Comparison of ENCODE assay signal across 27 mouse cellular contexts in genomic region chr7:133576825-133577224, GRCm38 (mm10). TPM values are rescaled to one million over a fixed set of nuclear protein-coding genes. Genes with fewer than 3 reads are reported as not detected.
DNase-seq lines count a peak whose midpoint lies in the region; ATAC-seq and TF ChIP-seq lines count a peak whose summit lies in the region.
"Had no signal": no experiment of that assay in that cellular context is flagged by ENCODE, and none has a peak within 500 bp of the region (broad histone marks: within the 10 kb centered on the region; RNA-seq: fewer than 3 reads in every experiment).

No protein-coding gene starts in this region.

- TF ChIP-seq EP300 in ES-Bruce4 (IDR thresholded peaks at IDR 0.05; ENCODE audit: insufficient read depth, low read depth, low read length): peak; percentile 94

- H3K36me3 ChIP-seq in embryonic facial prominence, embryonic 11.5 days (replicated peaks; ENCODE audit: control insufficient read depth, insufficient read depth, low read depth, low read length): no peaks in the 10 kb centered on the region
- no peaks in the 10 kb centered on the region for H3K36me3 ChIP-seq in embryonic facial prominence, embryonic 10.5 days (replicated peaks)
- H3K36me3 ChIP-seq in kidney, postnatal 0 days (ENCODE audit: insufficient read depth, low read length): no peaks in the 10 kb centered on the region
- no peaks in the 10 kb centered on the region for H3K36me3 ChIP-seq in ES-Bruce4 (ENCODE audit: control insufficient read depth, insufficient read depth, low read length, poor library complexity, severe bottlenecking)
- no peaks in the 10 kb centered on the region for H3K36me3 ChIP-seq in embryonic facial prominence, embryonic 14.5 days (ENCODE audit: control insufficient read depth, insufficient read depth, low read length)
- H3K36me3 ChIP-seq in hindbrain, embryonic 12.5 days: no peaks in the 10 kb centered on the region
- H3K36me3 ChIP-seq: embryonic facial prominence, embryonic 12.5 days; forebrain, embryonic 12.5 days; heart, embryonic 15.5 days; limb, embryonic 12.5 days; midbrain, embryonic 13.5 days had no signal

- no peak overlapping the region for H3K9ac ChIP-seq in embryonic facial prominence, embryonic 11.5 days (replicated peaks; ENCODE audit: low read length)
- H3K9ac ChIP-seq in kidney, postnatal 0 days (ENCODE audit: low read depth, low read length): no peak overlapping the region
- H3K9ac ChIP-seq in ES-Bruce4 (ENCODE audit: low read depth, poor library complexity, severe bottlenecking): no peak overlapping the region
- no peak overlapping the region for H3K9ac ChIP-seq in embryonic facial prominence, embryonic 14.5 days (ENCODE audit: low read depth, low read length)
- no peak overlapping the region for H3K9ac ChIP-seq in hindbrain, embryonic 12.5 days
- H3K9ac ChIP-seq: embryonic facial prominence, embryonic 12.5 days; forebrain, embryonic 12.5 days; heart, embryonic 15.5 days; hindbrain, embryonic 14.5 days; limb, embryonic 12.5 days; liver, postnatal 0 days; midbrain, embryonic 13.5 days had no signal

- no peaks in the 10 kb centered on the region for H3K27me3 ChIP-seq in embryonic facial prominence, embryonic 11.5 days (ENCODE audit: control insufficient read depth, insufficient read depth, low read length)
- no peaks in the 10 kb centered on the region for H3K27me3 ChIP-seq in embryonic facial prominence, embryonic 10.5 days (replicated peaks; ENCODE audit: low read depth, poor library complexity, severe bottlenecking)
- H3K27me3 ChIP-seq in kidney, postnatal 0 days (ENCODE audit: insufficient read depth, low read length): no peaks in the 10 kb centered on the region
- H3K27me3 ChIP-seq in ES-Bruce4 (ENCODE audit: control insufficient read depth, insufficient read depth, low read length, poor library complexity, severe bottlenecking): no peaks in the 10 kb centered on the region
- no peaks in the 10 kb centered on the region for H3K27me3 ChIP-seq in embryonic facial prominence, embryonic 14.5 days (replicated peaks; ENCODE audit: control insufficient read depth, insufficient read depth, low read length)
- no peaks in the 10 kb centered on the region for H3K27me3 ChIP-seq in hindbrain, embryonic 12.5 days
- H3K27me3 ChIP-seq: embryonic facial prominence, embryonic 12.5 days; forebrain, embryonic 12.5 days; heart, embryonic 15.5 days; limb, embryonic 12.5 days; midbrain, embryonic 13.5 days had no signal

- H3K9me3 ChIP-seq in embryonic facial prominence, embryonic 11.5 days (replicated peaks; ENCODE audit: control insufficient read depth, low read length): no peaks in the 10 kb centered on the region
- no peaks in the 10 kb centered on the region for H3K9me3 ChIP-seq in embryonic facial prominence, embryonic 10.5 days
- no peaks in the 10 kb centered on the region for H3K9me3 ChIP-seq in kidney, postnatal 0 days (replicated peaks; ENCODE audit: low read length)
- H3K9me3 ChIP-seq in ES-Bruce4 (replicated peaks; ENCODE audit: control insufficient read depth, insufficient read depth, low read length, poor library complexity, severe bottlenecking): no peaks in the 10 kb centered on the region
- no peaks in the 10 kb centered on the region for H3K9me3 ChIP-seq in embryonic facial prominence, embryonic 14.5 days (ENCODE audit: control insufficient read depth, low read length)
- no peaks in the 10 kb centered on the region for H3K9me3 ChIP-seq in hindbrain, embryonic 12.5 days (replicated peaks)
- H3K9me3 ChIP-seq: embryonic facial prominence, embryonic 12.5 days; forebrain, embryonic 12.5 days; heart, embryonic 15.5 days; limb, embryonic 12.5 days; midbrain, embryonic 13.5 days had no signal

- H3K4me2 ChIP-seq in embryonic facial prominence, embryonic 11.5 days (ENCODE audit: low read depth, low read length): no peak overlapping the region
- H3K4me2 ChIP-seq in kidney, postnatal 0 days (ENCODE audit: low read length): no peak overlapping the region
- H3K4me2 ChIP-seq in embryonic facial prominence, embryonic 14.5 days (ENCODE audit: low read depth, low read length): no peak overlapping the region
- H3K4me2 ChIP-seq in hindbrain, embryonic 12.5 days (replicated peaks): no peak overlapping the region
- H3K4me2 ChIP-seq: embryonic facial prominence, embryonic 12.5 days; forebrain, embryonic 12.5 days; heart, embryonic 15.5 days; hindbrain, embryonic 14.5 days; limb, embryonic 12.5 days; liver, embryonic 11.5 days; midbrain, embryonic 13.5 days had no signal

- peak; percentile 15 for DNase-seq in embryonic facial prominence, embryonic 11.5 days (ENCODE audit: low spot score)
- no peak for DNase-seq in embryonic facial prominence, embryonic 10.5 days (ENCODE audit: low spot score)
- DNase-seq in kidney, postnatal 0 days (ENCODE audit: low spot score): peak; percentile 77
- no peak for DNase-seq in kidney, postnatal 36 days
- peak; percentile 7 for DNase-seq in embryonic facial prominence, embryonic 14.5 days (ENCODE audit: low spot score)
- no peak for DNase-seq in thymus, postnatal 4 days
- DNase-seq: adrenal gland, postnatal 36 days; cerebellum, adult 9-10 months; gastrocnemius, adult 2 months; heart, postnatal 36 days; layer of hippocampus, postnatal 36 days; liver, postnatal 0 days; lung, postnatal 10 days had no signal

- no peak overlapping the region for H3K27ac ChIP-seq in embryonic facial prominence, embryonic 11.5 days (replicated peaks; ENCODE audit: low read depth, low read length)
- no peak overlapping the region for H3K27ac ChIP-seq in embryonic facial prominence, embryonic 10.5 days (replicated peaks)
- no peak overlapping the region for H3K27ac ChIP-seq in kidney, postnatal 0 days
- no peak overlapping the region for H3K27ac ChIP-seq in ES-Bruce4 (ENCODE audit: insufficient read depth, low read length)
- no peak overlapping the region for H3K27ac ChIP-seq in embryonic facial prominence, embryonic 14.5 days (replicated peaks; ENCODE audit: low read depth, low read length)
- no peak overlapping the region for H3K27ac ChIP-seq in hindbrain, embryonic 12.5 days
- H3K27ac ChIP-seq: embryonic facial prominence, embryonic 12.5 days; forebrain, embryonic 12.5 days; gastrocnemius, adult 2 months; heart, embryonic 15.5 days; hindbrain, embryonic 14.5 days; limb, embryonic 12.5 days; midbrain, embryonic 13.5 days had no signal

- 34% methylated on average over 4 of the region's 4 CpGs for WGBS in embryonic facial prominence, embryonic 11.5 days
- WGBS in embryonic facial prominence, embryonic 10.5 days: 32% methylated on average over 4 of the region's 4 CpGs
- WGBS in kidney, postnatal 0 days: 9% methylated on average over 4 of the region's 4 CpGs
- WGBS in embryonic facial prominence, embryonic 14.5 days: 18% methylated on average over 4 of the region's 4 CpGs
- 41% methylated on average over 4 of the region's 4 CpGs for WGBS in hindbrain, embryonic 12.5 days

- ATAC-seq in embryonic facial prominence, embryonic 11.5 days (replicated peaks; ENCODE audit: insufficient number of reproducible peaks, low FRiP score, low TSS enrichment, low read depth): no peak
- ATAC-seq in kidney, postnatal 0 days (replicated peaks; ENCODE audit: low FRiP score, low read depth): peak; percentile 74
- ATAC-seq in embryonic facial prominence, embryonic 14.5 days (ENCODE audit: low read depth): peak; percentile 41; the same call in 1 of the 2 replicates
- ATAC-seq in hindbrain, embryonic 12.5 days (ENCODE audit: low FRiP score): no peak
- ATAC-seq: inflammation-experienced regulatory T-cells, adult 6 months; liver, postnatal 0 days; midbrain, embryonic 13.5 days had no signal

- no peak overlapping the region for H3K4me3 ChIP-seq in embryonic facial prominence, embryonic 11.5 days (ENCODE audit: low read depth, low read length)
- no peak overlapping the region for H3K4me3 ChIP-seq in embryonic facial prominence, embryonic 10.5 days
- no peak overlapping the region for H3K4me3 ChIP-seq in kidney, postnatal 0 days (replicated peaks; ENCODE audit: low read depth, low read length)
- no peak overlapping the region for H3K4me3 ChIP-seq in ES-Bruce4 (ENCODE audit: low read depth, low read length)
- H3K4me3 ChIP-seq in embryonic facial prominence, embryonic 14.5 days (ENCODE audit: low read depth, low read length): no peak overlapping the region
- no peak overlapping the region for H3K4me3 ChIP-seq in hindbrain, embryonic 12.5 days
- H3K4me3 ChIP-seq: embryonic facial prominence, embryonic 12.5 days; erythroblast, embryonic 14.5 days; forebrain, embryonic 12.5 days; gastrocnemius, adult 2 months; heart, embryonic 15.5 days; limb, embryonic 12.5 days; midbrain, embryonic 13.5 days had no signal

- no peaks in the 10 kb centered on the region for H3K4me1 ChIP-seq in embryonic facial prominence, embryonic 11.5 days (ENCODE audit: control insufficient read depth, insufficient read depth, low read length)
- peaks cover 12% of the 10 kb centered on the region for H3K4me1 ChIP-seq in embryonic facial prominence, embryonic 10.5 days
- H3K4me1 ChIP-seq in kidney, postnatal 0 days (replicated peaks; ENCODE audit: insufficient read depth, low read length): no peaks in the 10 kb centered on the region
- no peaks in the 10 kb centered on the region for H3K4me1 ChIP-seq in ES-Bruce4 (ENCODE audit: control insufficient read depth, insufficient read depth, low read length)
- H3K4me1 ChIP-seq in embryonic facial prominence, embryonic 14.5 days (ENCODE audit: control insufficient read depth, insufficient read depth, low read length): peaks cover 5% of the 10 kb centered on the region; the same call in 1 of the 2 replicates
- no peaks in the 10 kb centered on the region for H3K4me1 ChIP-seq in hindbrain, embryonic 12.5 days
- H3K4me1 ChIP-seq: embryonic facial prominence, embryonic 12.5 days; forebrain, embryonic 12.5 days; heart, embryonic 15.5 days; midbrain, embryonic 13.5 days had no signal

- no peak for TF ChIP-seq POLR2A in ES-Bruce4 (IDR thresholded peaks at IDR 0.05; ENCODE audit: insufficient read depth, low read length)

- no peak for TF ChIP-seq CTCF in kidney, postnatal 0 days (IDR thresholded peaks at IDR 0.05; ENCODE audit: low read depth)
- TF ChIP-seq CTCF in ES-Bruce4 (IDR thresholded peaks at IDR 0.05; ENCODE audit: low read depth, low read length): no peak

RNA-seq across cellular contexts. Expression of gene Tex36, which starts 25.1 kb away (rescaled TPM):
- polyA plus RNA-seq in embryonic facial prominence, embryonic 11.5 days (2014; fragmentation: Nextera tagmentation; extraction: Ambion mirVana): not detected in 2 replicates
- polyA plus RNA-seq in embryonic facial prominence, embryonic 10.5 days (2016; fragmentation: Nextera tagmentation; extraction: Ambion mirVana): not detected in 2 replicates
- 0.32 TPM in 1 of 2 replicates, not detected in the other for polyA plus RNA-seq in kidney, postnatal 0 days (2015; fragmentation: Nextera tagmentation; extraction: Ambion mirVana)
- not detected in 2 replicates for polyA plus RNA-seq in ES-Bruce4 (2011; ENCODE audit: insufficient read depth, insufficient read length, low read depth, missing spikeins)
- not detected in 2 replicates for polyA plus RNA-seq in embryonic facial prominence, embryonic 14.5 days (2014; fragmentation: Nextera tagmentation; extraction: Ambion mirVana)
- polyA plus RNA-seq in hindbrain, embryonic 12.5 days (2016; fragmentation: Nextera tagmentation; extraction: Ambion mirVana): not detected in 2 replicates
- polyA plus RNA-seq: embryonic facial prominence, embryonic 12.5 days; erythroblast, embryonic 14.5 days; forebrain, embryonic 12.5 days; heart, embryonic 15.5 days; hindbrain, embryonic 14.5 days; inflammation-experienced regulatory T-cells, adult 6 months; limb, embryonic 12.5 days; liver, embryonic 11.5 days; liver, postnatal 0 days; small intestine, adult 2 months; thymus, postnatal 0 days; urinary bladder, adult 2 months had no signal

Comparison
In these comparisons a context has a peak if more than half of its experiments do, and no peak if none do; other contexts are left out.
1. ATAC-seq: peak in kidney, postnatal 0 days (single experiment) and embryonic facial prominence, embryonic 14.5 days (single experiment); none in embryonic facial prominence, embryonic 11.5 days (single experiment) and hindbrain, embryonic 12.5 days (single experiment).
2. DNase-seq: peak in embryonic facial prominence, embryonic 11.5 days (single experiment), kidney, postnatal 0 days (single experiment) and embryonic facial prominence, embryonic 14.5 days (single experiment); none in embryonic facial prominence, embryonic 10.5 days (single experiment), kidney, postnatal 36 days (0 of 2) and thymus, postnatal 4 days (single experiment).